Mouse (Mus musculus) adrenal gland, adult 8-10 months (tissue): Measurements from ENCODE around the gene Mrpl48. TPM values are rescaled to one million over a fixed set of nuclear protein-coding genes. Genes with fewer than 3 reads are reported as not detected.

Experiments
- DNase-seq: peaks from one replicate; pipeline ENCODE4 v3.0.0; 2022
- total RNA-seq, 4 experiments: library from RNA; stranded (reverse); gene quantifications; 2 replicates each; pipeline ENCODE4 v1.2.4; 2022

Gene Mrpl48
- total RNA-seq, 4 experiments from 2014 or later = 51.9 to 63.8 (median 57.9) TPM

GRCm38 (mm10) chr7:100533503-100533902 lies 74.6 kb downstream of the Mrpl48 start:
- DNase-seq = no peak

GRCm38 (mm10) chr7:100530766-100531165 lies 77.3 kb downstream of the Mrpl48 start:
- DNase-seq = no peak

- no peak for DNase-seq
Observed at GRCm38 (mm10) chr7:100524669-100525068, 83.4 kb downstream of the Mrpl48 start.

DNA sequence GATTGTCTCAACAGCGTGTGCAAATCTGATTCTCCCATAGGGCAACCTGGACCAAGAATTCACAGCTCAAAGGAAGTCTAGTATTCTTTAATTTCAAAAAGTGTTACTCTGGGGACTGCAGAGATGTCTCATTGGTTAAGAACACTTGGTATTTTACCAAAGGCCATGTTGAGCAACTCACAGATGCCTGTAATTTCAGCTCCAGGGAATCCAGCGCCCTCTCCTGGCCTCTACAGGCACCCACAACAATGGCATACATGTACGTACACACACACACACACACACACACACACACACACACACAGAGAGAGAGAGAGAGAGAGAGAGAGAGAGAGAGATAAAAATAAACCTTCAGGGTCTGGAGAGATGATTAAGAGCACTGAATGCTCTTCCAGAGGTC lies 85.9 kb downstream of the Mrpl48 start:
- no peak for DNase-seq

DNA sequence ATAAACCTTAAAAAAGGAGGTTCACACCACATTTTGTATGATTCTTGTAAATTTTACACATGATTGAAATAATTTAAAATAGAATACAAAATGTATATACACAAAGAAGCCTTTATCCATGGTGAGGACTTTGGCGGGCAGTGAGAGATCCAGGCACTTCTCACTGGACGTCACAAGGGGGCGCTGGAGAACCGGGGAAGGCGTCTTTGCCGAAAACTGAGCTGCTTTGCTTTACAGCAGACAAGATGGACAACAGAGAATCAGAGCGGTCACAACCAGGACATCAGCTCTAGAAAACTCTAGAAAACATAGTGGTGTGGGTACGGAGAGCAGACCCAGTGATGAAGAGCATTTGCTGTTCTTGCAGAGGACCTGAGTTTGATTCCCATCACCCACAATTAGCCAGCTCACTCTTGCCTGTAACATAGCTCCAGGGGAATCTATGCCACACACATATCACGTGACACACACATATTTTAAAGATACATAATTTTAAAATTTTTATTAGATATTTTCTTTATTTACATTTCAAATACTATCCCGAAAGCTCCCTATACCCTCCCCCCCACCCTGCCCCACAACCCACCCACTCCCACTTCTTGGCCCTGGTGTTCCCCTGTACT lies 87.3 kb downstream of the Mrpl48 start:
- no peak for DNase-seq

DNA sequence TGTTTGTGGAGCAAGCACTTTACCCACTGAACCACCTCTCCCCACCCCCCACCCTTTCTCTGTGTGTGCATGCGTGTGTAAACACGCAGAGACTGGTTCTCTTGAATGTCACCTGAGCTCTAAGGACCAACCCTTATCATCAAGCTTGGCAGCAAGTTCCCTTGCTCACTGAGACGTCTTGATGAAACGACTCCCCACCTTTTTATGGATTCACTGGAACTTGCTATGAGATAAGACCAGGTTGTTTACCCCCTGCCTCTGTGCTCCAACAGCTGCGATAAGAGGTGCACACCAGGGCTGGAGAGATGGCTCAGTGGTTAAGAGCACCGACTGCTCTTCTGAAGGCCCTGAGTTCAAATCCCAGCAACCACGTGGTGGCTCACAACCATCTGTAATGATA lies 87.9 kb downstream of the Mrpl48 start:
- DNase-seq = no peak

DNA sequence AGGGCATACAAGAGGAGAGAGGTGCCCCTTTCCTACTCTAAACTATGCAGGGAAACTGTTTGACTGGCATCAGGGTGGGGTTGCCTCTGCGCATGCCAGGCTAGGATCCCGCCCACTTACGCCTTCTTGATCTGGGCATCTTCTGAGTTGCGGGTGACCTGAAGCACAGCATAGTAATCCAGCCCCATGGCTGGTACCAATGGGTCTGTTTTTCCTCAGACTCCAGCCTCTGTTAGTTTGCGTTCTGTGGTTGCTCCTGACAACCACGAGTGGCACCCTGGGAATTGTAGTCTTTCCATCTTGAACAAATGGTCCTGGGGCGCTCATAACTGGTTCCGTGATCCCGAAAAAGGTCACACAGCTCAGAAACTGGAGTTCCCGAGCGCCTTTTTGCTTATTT lies 93.5 kb downstream of the Mrpl48 start, which contains the start of gene Dnajb13:
Gene Dnajb13 (minus strand): TSS at position 388 of the 400 bp plus-strand sequence.
- DNase-seq = no peak

GRCm38 (mm10) chr7:100511602-100512001 lies 96.5 kb downstream of the Mrpl48 start:
- no peak for DNase-seq

DNA sequence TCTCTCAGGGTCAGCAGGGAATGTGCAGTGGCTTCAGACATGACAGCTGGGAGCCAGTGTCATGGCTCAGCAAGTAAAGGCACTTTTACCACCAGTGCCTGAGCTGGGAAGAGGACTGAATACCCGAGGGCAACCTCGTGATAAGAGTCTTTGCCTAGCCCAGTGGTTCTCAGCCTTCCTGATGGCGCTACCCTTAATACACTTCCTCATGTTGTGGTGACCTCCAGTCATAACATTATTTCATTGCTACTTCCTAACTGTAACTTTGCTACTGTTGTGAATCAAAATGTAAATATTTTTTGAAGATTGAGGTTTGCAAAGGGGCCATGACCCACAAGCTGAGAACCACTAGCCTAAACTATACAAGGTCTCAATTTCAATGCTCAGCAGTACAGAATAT lies 99.4 kb downstream of the Mrpl48 start:
- no peak for DNase-seq

GRCm38 (mm10) chr7:100506494-100506893 lies 101.6 kb downstream of the Mrpl48 start:
- no peak for DNase-seq

DNA sequence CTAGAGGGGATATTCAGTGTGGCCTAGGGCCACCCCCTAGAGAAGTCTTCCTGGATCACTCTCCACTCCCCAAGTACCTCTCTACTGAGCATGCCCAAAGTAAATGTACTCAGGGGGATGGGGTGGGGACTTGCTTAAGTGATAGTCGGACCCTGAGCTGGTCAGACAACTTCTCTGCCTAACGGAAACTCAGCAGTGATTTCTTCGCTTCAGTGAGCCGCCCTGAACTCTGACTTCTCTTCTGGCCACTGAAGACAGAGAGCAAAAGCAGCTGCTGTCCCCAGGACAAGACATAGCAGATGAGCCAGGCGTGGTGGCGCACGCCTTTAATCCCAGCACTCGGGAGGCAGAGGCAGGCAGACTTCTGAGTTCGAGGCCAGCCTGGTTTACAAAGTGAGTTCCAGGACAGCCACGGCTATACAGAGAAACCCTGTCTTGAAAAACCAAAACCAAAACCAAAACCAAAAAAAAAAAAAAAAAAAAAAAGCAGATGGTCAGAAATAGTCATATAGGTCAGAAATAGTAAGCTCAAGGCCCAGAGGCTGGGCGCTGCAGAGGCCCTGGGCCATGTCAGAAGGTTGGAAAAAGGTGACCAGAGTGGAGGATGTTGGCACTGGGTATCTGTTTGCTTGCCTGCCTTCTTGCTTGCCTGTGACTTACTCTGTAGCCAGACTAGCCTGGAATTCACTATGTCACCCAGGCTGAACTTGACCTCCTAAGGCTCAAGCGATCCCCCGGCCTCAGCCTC lies 103.2 kb downstream of the Mrpl48 start:
- no peak for DNase-seq

DNA sequence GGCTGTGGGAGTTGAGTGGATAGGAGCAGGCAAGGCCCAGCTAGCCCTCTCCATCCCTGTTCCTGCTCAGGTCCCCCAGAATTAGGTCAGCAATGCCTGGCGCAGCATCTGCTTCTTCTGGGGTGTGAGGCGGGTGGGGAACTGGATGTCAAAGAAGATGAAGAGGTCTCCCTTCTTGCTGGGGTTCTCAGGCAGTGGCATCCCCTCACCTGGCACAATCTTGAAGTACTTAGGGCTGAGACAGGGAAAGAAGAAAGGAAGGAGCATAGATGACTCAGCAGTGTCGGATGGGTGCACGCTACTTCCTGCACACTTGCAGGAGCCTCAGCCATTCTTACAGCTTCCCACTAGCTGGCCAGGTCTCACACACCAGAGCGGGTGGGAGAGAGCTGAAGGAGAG lies 105.0 kb downstream of the Mrpl48 start:
- no peak for DNase-seq

DNA sequence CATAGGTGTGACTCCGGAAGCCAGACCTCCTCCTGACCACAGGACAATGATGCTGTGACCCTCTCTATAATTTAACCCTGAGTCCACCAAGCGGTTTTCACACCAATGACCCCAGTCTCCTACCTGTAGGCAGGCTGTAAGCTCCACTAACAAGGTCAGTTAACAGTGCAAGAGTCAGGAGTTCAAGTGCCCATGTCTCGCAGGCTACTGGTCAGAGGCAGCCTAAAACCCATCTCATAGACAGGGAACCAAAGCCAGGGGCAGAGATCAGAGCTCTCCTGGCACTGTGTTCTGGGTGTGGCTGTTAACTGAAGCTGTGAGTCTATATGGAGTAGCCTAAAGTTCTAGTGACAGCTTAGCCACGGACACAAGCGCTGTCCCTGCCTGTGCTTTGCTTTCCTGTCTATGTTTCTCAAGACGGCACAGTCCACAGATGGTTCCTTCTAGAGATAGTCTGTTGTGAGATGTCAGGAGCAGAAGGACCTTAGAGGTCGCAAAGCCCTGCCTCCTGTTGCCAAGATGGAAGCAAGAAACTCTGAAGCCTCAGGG lies 105.7 kb downstream of the Mrpl48 start:
- no peak for DNase-seq

- DNase-seq = no peak
Observed at GRCm38 (mm10) chr7:100501844-100502373, 106.2 kb downstream of the Mrpl48 start.

GRCm38 (mm10) chr7:100501027-100501843 lies 106.9 kb downstream of the Mrpl48 start:
- no peak for DNase-seq

DNA sequence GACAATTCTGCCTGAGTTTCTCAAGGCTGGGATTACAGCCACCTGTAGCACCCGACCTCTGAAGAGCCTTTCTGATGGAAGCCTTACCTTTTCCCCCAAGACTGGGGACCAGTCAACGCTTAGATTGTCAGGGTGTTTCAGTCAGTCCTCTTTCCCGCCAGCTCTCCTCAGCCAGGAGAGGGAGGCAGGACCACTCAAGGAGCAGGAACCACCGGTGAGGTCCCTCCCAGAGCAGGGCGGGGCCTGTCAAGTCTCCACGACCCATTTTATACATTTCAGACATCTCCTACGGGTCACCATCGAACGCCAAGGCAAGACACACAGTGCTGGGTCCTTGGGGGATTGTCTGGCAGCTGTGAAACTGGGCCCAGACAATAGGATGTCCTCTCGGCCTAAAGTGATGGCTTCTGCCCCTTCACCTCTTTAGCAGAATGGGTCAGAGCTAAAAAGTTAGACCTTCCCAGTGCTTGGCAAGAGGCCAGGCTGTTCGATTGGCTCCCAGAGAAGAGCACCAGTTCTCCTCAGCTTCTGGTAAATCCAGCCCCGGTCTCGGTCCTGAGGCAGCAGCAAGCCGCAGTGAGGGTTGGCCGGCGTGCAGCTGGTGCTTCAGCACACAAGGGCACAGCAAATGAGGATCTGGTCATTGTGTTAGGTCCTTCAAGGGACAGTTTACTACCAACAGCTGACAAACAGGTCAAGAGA lies 107.7 kb downstream of the Mrpl48 start:
- no peak for DNase-seq

DNA sequence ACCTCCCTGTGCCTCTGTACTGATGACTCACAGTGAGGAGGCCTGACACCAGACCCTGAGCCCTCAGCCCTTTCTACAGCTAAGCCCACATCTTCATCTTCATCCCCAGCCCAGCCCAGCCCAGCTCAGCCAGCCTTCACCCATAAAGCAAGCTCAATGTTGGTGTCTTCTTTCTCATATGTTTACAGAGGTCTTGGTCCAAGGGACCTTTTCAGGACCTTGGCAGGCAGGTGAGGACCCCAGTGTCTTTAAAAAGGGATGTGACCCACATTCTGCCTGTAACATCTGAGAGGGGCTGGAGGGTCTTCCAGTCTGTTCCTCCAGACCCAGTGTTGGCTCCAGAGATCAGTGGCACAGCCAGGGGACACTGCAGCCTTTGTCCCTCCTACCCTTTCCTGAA lies 108.6 kb downstream of the Mrpl48 start:
- DNase-seq = no peak

DNA sequence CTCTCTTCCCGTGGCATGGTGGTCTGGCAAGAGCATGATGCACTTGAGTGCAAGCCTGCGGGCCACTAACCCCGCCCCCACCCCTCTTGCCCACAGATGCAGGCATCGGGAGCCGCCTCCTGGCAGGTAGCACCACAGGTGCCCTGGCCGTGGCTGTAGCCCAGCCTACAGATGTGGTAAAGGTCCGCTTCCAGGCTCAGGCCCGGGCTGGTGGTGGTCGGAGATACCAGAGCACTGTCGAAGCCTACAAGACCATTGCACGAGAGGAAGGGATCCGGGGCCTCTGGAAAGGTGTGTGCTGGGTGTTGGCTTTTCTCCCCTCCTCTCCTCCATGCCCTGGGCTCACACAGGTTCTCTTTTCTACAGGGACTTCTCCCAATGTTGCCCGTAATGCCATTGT lies 110.1 kb downstream of the Mrpl48 start:
- no peak for DNase-seq

- no peak for DNase-seq
Observed at GRCm38 (mm10) chr7:100497402-100497801, 110.7 kb downstream of the Mrpl48 start.

DNA sequence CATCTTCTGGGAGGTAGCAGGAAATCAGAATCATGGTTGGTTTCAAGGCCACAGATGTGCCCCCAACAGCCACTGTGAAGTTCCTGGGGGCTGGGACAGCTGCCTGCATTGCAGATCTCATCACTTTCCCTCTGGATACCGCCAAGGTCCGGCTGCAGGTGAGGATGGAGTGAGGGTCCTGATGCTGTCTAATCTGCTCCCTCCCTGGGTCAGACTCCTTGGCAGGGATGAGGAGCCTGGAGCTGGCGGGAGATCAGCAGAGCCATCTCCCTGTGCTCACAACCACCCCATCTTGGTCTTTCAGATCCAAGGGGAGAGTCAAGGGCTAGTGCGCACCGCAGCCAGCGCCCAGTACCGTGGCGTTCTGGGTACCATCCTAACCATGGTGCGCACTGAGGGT lies 111.3 kb downstream of the Mrpl48 start:
- no peak for DNase-seq

DNA sequence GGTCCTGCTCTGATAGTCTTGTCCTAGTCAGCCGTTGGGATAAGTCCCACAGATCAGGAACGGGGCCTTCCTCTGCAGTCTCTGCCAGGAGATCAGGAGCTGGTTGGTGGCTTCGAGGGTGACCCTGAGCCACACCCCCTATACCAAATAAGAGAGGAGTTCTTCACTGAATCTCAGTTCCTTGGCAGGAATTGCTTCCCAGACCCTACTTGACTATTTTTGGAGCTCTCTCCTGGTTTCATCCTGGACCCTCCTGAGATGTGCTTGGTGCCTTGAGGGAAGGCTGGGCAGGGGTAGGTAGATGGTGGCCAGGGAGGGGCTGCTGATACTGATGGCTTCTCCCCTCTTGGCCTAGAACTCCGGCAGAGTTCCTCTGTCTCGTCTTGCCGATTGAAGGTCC lies 111.7 kb downstream of the Mrpl48 start:
- DNase-seq = no peak
